ENCODE assay signal across 24 mouse cellular contexts in genomic region chr6:72396837-72397251, GRCm38 (mm10). TPM values are rescaled to one million over a fixed set of nuclear protein-coding genes. Genes with fewer than 3 reads are reported as not detected.
A peak's percentile ranks its signal among the peaks of the same experiment; 100 is the strongest.
DNase-seq lines count a peak whose midpoint lies in the region; ATAC-seq and TF ChIP-seq lines count a peak whose summit lies in the region.
"Had no signal": no experiment of that assay in that cellular context is flagged by ENCODE, and none has a peak within 500 bp of the region (broad histone marks: within the 10 kb centered on the region; RNA-seq: fewer than 3 reads in every experiment).

No protein-coding gene starts in this region.

- no peak for TF ChIP-seq CTCF in forebrain, postnatal 0 days (IDR thresholded peaks at IDR 0.05; ENCODE audit: low read depth)

- H3ac ChIP-seq in myocyte (ENCODE audit: control insufficient read depth, insufficient read length): no peak overlapping the region

- H3K9me3 ChIP-seq in liver, embryonic 15.5 days (replicated peaks): no peaks in the 10 kb centered on the region
- no peaks in the 10 kb centered on the region for H3K9me3 ChIP-seq in lung, embryonic 16.5 days (ENCODE audit: control insufficient read depth, low read length)
- H3K9me3 ChIP-seq in forebrain, postnatal 0 days (ENCODE audit: low read length): no peaks in the 10 kb centered on the region
- H3K9me3 ChIP-seq: embryonic facial prominence, embryonic 12.5 days; forebrain, embryonic 12.5 days; G1E; hindbrain, embryonic 15.5 days; midbrain, embryonic 12.5 days; neural tube, embryonic 12.5 days had no signal

- H3K27ac ChIP-seq in liver, embryonic 15.5 days (replicated peaks): peak overlapping the region; percentile 49
- H3K27ac ChIP-seq in lung, embryonic 16.5 days (ENCODE audit: low read length): peak overlapping the region; percentile 59
- H3K27ac ChIP-seq in forebrain, postnatal 0 days (ENCODE audit: low read depth, low read length): no peak overlapping the region
- H3K27ac ChIP-seq: embryonic facial prominence, embryonic 12.5 days; forebrain, embryonic 12.5 days; hindbrain, embryonic 15.5 days; midbrain, embryonic 12.5 days; neural tube, embryonic 12.5 days had no signal

- H3K9ac ChIP-seq in liver, embryonic 15.5 days: no peak overlapping the region
- H3K9ac ChIP-seq in lung, embryonic 16.5 days (ENCODE audit: low read length): no peak overlapping the region
- no peak overlapping the region for H3K9ac ChIP-seq in forebrain, postnatal 0 days
- H3K9ac ChIP-seq: embryonic facial prominence, embryonic 12.5 days; forebrain, embryonic 12.5 days; hindbrain, embryonic 15.5 days; midbrain, embryonic 12.5 days; neural tube, embryonic 12.5 days had no signal

- TF ChIP-seq POLR2A in myocyte (IDR thresholded peaks at IDR 0.05; ENCODE audit: insufficient read length, low read depth): no peak

- peaks cover 61% of the 10 kb centered on the region for H3K4me1 ChIP-seq in liver, embryonic 15.5 days (replicated peaks)
- H3K4me1 ChIP-seq in lung, embryonic 16.5 days (replicated peaks; ENCODE audit: control insufficient read depth, insufficient read depth, low read length): no peaks in the 10 kb centered on the region
- no peaks in the 10 kb centered on the region for H3K4me1 ChIP-seq in forebrain, postnatal 0 days (ENCODE audit: insufficient read depth)
- H3K4me1 ChIP-seq: embryonic facial prominence, embryonic 12.5 days; forebrain, embryonic 12.5 days; hindbrain, embryonic 15.5 days; midbrain, embryonic 12.5 days; neural tube, embryonic 12.5 days had no signal

- ATAC-seq in liver, embryonic 15.5 days (ENCODE audit: insufficient read depth): no peak
- peak; percentile 87 for ATAC-seq in lung, embryonic 16.5 days (ENCODE audit: low read depth)
- no peak for ATAC-seq in forebrain, postnatal 0 days
- ATAC-seq: intestine, postnatal 0 days had no signal

- H3K36me3 ChIP-seq in liver, embryonic 15.5 days (replicated peaks): peaks cover 25% of the 10 kb centered on the region
- H3K36me3 ChIP-seq in lung, embryonic 16.5 days (ENCODE audit: control insufficient read depth, insufficient read depth, low read length): no peaks in the 10 kb centered on the region
- H3K36me3 ChIP-seq in myocyte (ENCODE audit: control insufficient read depth, insufficient read depth): no peaks in the 10 kb centered on the region
- no peaks in the 10 kb centered on the region for H3K36me3 ChIP-seq in forebrain, postnatal 0 days (ENCODE audit: insufficient read depth)
- H3K36me3 ChIP-seq: embryonic facial prominence, embryonic 12.5 days; forebrain, embryonic 12.5 days; hindbrain, embryonic 15.5 days; midbrain, embryonic 12.5 days; neural tube, embryonic 12.5 days had no signal

- no peak overlapping the region for H3K4me2 ChIP-seq in liver, embryonic 15.5 days
- no peak overlapping the region for H3K4me2 ChIP-seq in lung, embryonic 16.5 days (ENCODE audit: low read depth, low read length)
- peak overlapping the region; percentile 18 for H3K4me2 ChIP-seq in myocyte (ENCODE audit: low read depth)
- no peak overlapping the region for H3K4me2 ChIP-seq in forebrain, postnatal 0 days (ENCODE audit: low read depth)
- H3K4me2 ChIP-seq: embryonic facial prominence, embryonic 12.5 days; forebrain, embryonic 12.5 days; heart, embryonic 11.5 days; hindbrain, embryonic 15.5 days; midbrain, embryonic 12.5 days; neural tube, embryonic 12.5 days had no signal

- peak; percentile 71 to 82 for DNase-seq in lung, adult 18-20 months
- DNase-seq in lung, postnatal 14 days: no peak
- no peak for DNase-seq in forebrain, postnatal 0 days
- DNase-seq in kidney, adult 11 months: no peak
- DNase-seq in retina, embryonic 14.5 days (ENCODE audit: low spot score): no peak
- DNase-seq: adrenal gland, postnatal 10 days; cerebellum, adult 18-20 months; cerebellum, postnatal 14 days; kidney, postnatal 4 days; retina, postnatal 1 day; thymus, postnatal 25 days had no signal

- no peaks in the 10 kb centered on the region for H3K79me2 ChIP-seq in myocyte (ENCODE audit: control insufficient read depth, insufficient read depth)

- no peak overlapping the region for H3K4me3 ChIP-seq in liver, embryonic 15.5 days (replicated peaks)
- H3K4me3 ChIP-seq in lung, embryonic 16.5 days (ENCODE audit: low read length): no peak overlapping the region
- no peak overlapping the region for H3K4me3 ChIP-seq in myocyte
- H3K4me3 ChIP-seq in forebrain, postnatal 0 days (ENCODE audit: low read depth, low read length): no peak overlapping the region
- H3K4me3 ChIP-seq: embryonic facial prominence, embryonic 12.5 days; erythroblast, embryonic 14.5 days; forebrain, embryonic 12.5 days; hindbrain, embryonic 15.5 days; midbrain, embryonic 12.5 days; neural tube, embryonic 12.5 days had no signal

- 71% methylated on average over 10 of the region's 10 CpGs for WGBS in liver, embryonic 15.5 days (ENCODE audit: insufficient replicate concordance)
- 50% methylated on average over 10 of the region's 10 CpGs for WGBS in lung, embryonic 16.5 days
- WGBS in forebrain, postnatal 0 days: 78% methylated on average over 10 of the region's 10 CpGs

- no peaks in the 10 kb centered on the region for H3K27me3 ChIP-seq in liver, embryonic 15.5 days
- H3K27me3 ChIP-seq in lung, embryonic 16.5 days (ENCODE audit: control insufficient read depth, insufficient read depth, low read depth, low read length): no peaks in the 10 kb centered on the region
- no peaks in the 10 kb centered on the region for H3K27me3 ChIP-seq in myocyte (ENCODE audit: control insufficient read depth, insufficient read depth, insufficient read length)
- no peaks in the 10 kb centered on the region for H3K27me3 ChIP-seq in forebrain, postnatal 0 days (ENCODE audit: insufficient read depth, low read length)
- H3K27me3 ChIP-seq: CH12.LX; embryonic facial prominence, embryonic 12.5 days; forebrain, embryonic 12.5 days; hindbrain, embryonic 15.5 days; midbrain, embryonic 12.5 days; neural tube, embryonic 12.5 days had no signal

TF ChIP-seq in myocyte, 11 proteins besides CTCF, POLR2A, EP300 and RAD21:
- peak in 2 of 3 experiments; percentile 21 to 53 for TF ChIP-seq MYOG (IDR thresholded peaks at IDR 0.05; ENCODE audit: control insufficient read depth in 1 of 3, insufficient read depth in 1 of 3, insufficient read length in 2 of 3, low read depth in 2 of 3)
- no peak for TF ChIP-seq E2F4 (IDR thresholded peaks at IDR 0.05; ENCODE audit: insufficient read depth)
- TF ChIP-seq TCF12 (IDR thresholded peaks at IDR 0.05; ENCODE audit: insufficient read depth, poor library complexity, severe bottlenecking): peak; percentile 52
- TF ChIP-seq MYOD1 (IDR thresholded peaks at IDR 0.05; ENCODE audit: control insufficient read depth in 1 of 3, insufficient read length in 2 of 3, low read depth in 2 of 3): peak; percentile 9 to 86 (median 61)
- peak; percentile 14 for TF ChIP-seq TCF3 (IDR thresholded peaks at IDR 0.05; ENCODE audit: insufficient read length, low read depth)

RNA-seq across cellular contexts. Expression of gene Vamp8, which starts 6.3 kb away (rescaled TPM):
- 239 and 242 TPM in 2 replicates for polyA plus RNA-seq in liver, embryonic 15.5 days (2015; fragmentation: Nextera tagmentation; extraction: Ambion mirVana)
- 217 and 246 TPM in 2 replicates for polyA plus RNA-seq in lung, embryonic 16.5 days (2015; fragmentation: Nextera tagmentation; extraction: Ambion mirVana)
- 107 TPM for polyA plus RNA-seq in myocyte (2012; fragmentation: generic; extraction: Trizol)
- total RNA-seq in forebrain, postnatal 0 days (2014; rRNA removed): 10.3 and 11.8 TPM in 2 replicates
- 21.3 and 27.1 TPM in 2 replicates for polyA plus RNA-seq in forebrain, postnatal 0 days (2015; fragmentation: Nextera tagmentation; extraction: Ambion mirVana)

RNA-seq across cellular contexts. Expression of gene Vamp5, which starts 16.6 kb away (rescaled TPM):
- polyA plus RNA-seq in liver, embryonic 15.5 days (2015; fragmentation: Nextera tagmentation; extraction: Ambion mirVana): 66.2 and 67.1 TPM in 2 replicates
- polyA plus RNA-seq in lung, embryonic 16.5 days (2015; fragmentation: Nextera tagmentation; extraction: Ambion mirVana): 43.0 and 46.3 TPM in 2 replicates
- polyA plus RNA-seq in myocyte (2012; fragmentation: generic; extraction: Trizol): 544 TPM
- 12.7 and 17.1 TPM in 2 replicates for total RNA-seq in forebrain, postnatal 0 days (2014; rRNA removed)
- 11.6 and 13.1 TPM in 2 replicates for polyA plus RNA-seq in forebrain, postnatal 0 days (2015; fragmentation: Nextera tagmentation; extraction: Ambion mirVana)

RNA-seq across cellular contexts. Expression of gene Ggcx, which starts 17.3 kb away (rescaled TPM):
- 27.5 and 29.8 TPM in 2 replicates for polyA plus RNA-seq in liver, embryonic 15.5 days (2015; fragmentation: Nextera tagmentation; extraction: Ambion mirVana)
- 38.7 and 42.6 TPM in 2 replicates for polyA plus RNA-seq in lung, embryonic 16.5 days (2015; fragmentation: Nextera tagmentation; extraction: Ambion mirVana)
- polyA plus RNA-seq in myocyte (2012; fragmentation: generic; extraction: Trizol): 17.5 TPM
- 11.9 and 25.3 TPM in 2 replicates for total RNA-seq in forebrain, postnatal 0 days (2014; rRNA removed)
- 7.5 and 9.9 TPM in 2 replicates for polyA plus RNA-seq in forebrain, postnatal 0 days (2015; fragmentation: Nextera tagmentation; extraction: Ambion mirVana)

RNA-seq across cellular contexts. Expression of gene Rnf181, which starts 30.1 kb away (rescaled TPM):
- polyA plus RNA-seq in liver, embryonic 15.5 days (2015; fragmentation: Nextera tagmentation; extraction: Ambion mirVana): 82.5 and 88.5 TPM in 2 replicates
- polyA plus RNA-seq in lung, embryonic 16.5 days (2015; fragmentation: Nextera tagmentation; extraction: Ambion mirVana): 149 and 152 TPM in 2 replicates
- 169 TPM for polyA plus RNA-seq in myocyte (2012; fragmentation: generic; extraction: Trizol)
- 66.9 and 76.3 TPM in 2 replicates for total RNA-seq in forebrain, postnatal 0 days (2014; rRNA removed)
- polyA plus RNA-seq in forebrain, postnatal 0 days (2015; fragmentation: Nextera tagmentation; extraction: Ambion mirVana): 117 and 124 TPM in 2 replicates

RNA-seq across cellular contexts. Expression of gene Tmem150a, which starts 41.6 kb away (rescaled TPM):
- polyA plus RNA-seq in liver, embryonic 15.5 days (2015; fragmentation: Nextera tagmentation; extraction: Ambion mirVana): 52.0 and 62.6 TPM in 2 replicates
- 15.8 and 16.8 TPM in 2 replicates for polyA plus RNA-seq in lung, embryonic 16.5 days (2015; fragmentation: Nextera tagmentation; extraction: Ambion mirVana)
- polyA plus RNA-seq in myocyte (2012; fragmentation: generic; extraction: Trizol): 26.7 TPM
- 22.9 and 24.3 TPM in 2 replicates for total RNA-seq in forebrain, postnatal 0 days (2014; rRNA removed)
- 17.2 and 17.5 TPM in 2 replicates for polyA plus RNA-seq in forebrain, postnatal 0 days (2015; fragmentation: Nextera tagmentation; extraction: Ambion mirVana)

Comparison
In these comparisons a context has a peak if more than half of its experiments do, and no peak if none do; other contexts are left out.
1. DNase-seq: peak in lung, adult 18-20 months (2 of 2); none in lung, postnatal 14 days (single experiment), forebrain, postnatal 0 days (single experiment), kidney, adult 11 months (single experiment) and retina, embryonic 14.5 days (single experiment).